Mouse (Mus musculus): Measurements from ENCODE around the gene Myo3a.

GRCm38 (mm10) chr2:22251045-22251444 is 23.7 kb downstream of the Myo3a start:
- TF ChIP-seq EP300 (IDR thresholded peaks at IDR 0.05; ENCODE audit: low read length) (no peak), MXI1 (IDR thresholded peaks at IDR 0.05; ENCODE audit: low read depth, low read length) (no peak), UBTF (IDR thresholded peaks at IDR 0.05; ENCODE audit: low read depth, low read length) (no peak), POLR2A (IDR thresholded peaks at IDR 0.05; ENCODE audit: low read depth, low read length) (no peak), CTCF (conservative IDR thresholded peaks at IDR 0.05 in 1 of 2, IDR thresholded peaks at IDR 0.05 in 1 of 2; ENCODE audit: low read depth in 2 of 2, low read length in 2 of 2) (no peak), ZC3H11A (IDR thresholded peaks at IDR 0.05; ENCODE audit: low read depth, low read length) (no peak), ZMIZ1 (IDR thresholded peaks at IDR 0.05; ENCODE audit: low read depth, low read length) (no peak), USF2 (conservative IDR thresholded peaks at IDR 0.05; ENCODE audit: low read depth, low read length) (no peak), JUND (conservative IDR thresholded peaks at IDR 0.05; ENCODE audit: low read depth, low read length) (no peak), IRF4 (IDR thresholded peaks at IDR 0.05; ENCODE audit: low read depth, low read length) (no peak), ETS1 (conservative IDR thresholded peaks at IDR 0.05; ENCODE audit: low read depth, low read length) (no peak), RCOR1 (conservative IDR thresholded peaks at IDR 0.05; ENCODE audit: low read depth, low read length) (no peak)
